ENCODE assay signal across 8 mouse cellular contexts in genomic region chr5:121009406-121009805, GRCm38 (mm10). TPM values are rescaled to one million over a fixed set of nuclear protein-coding genes. Genes with fewer than 3 reads are reported as not detected.
DNase-seq lines count a peak whose midpoint lies in the region.

No protein-coding gene starts in this region.

- intact Hi-C loops in gastrocnemius, postnatal 14 days (cut with DNase I; ENCODE audit: low total_unique reads) = no loop called here

- DNase-seq in CD4-positive helper T cell, adult 2 months (ENCODE audit: low read depth, low spot score) = peak; percentile 30
- DNase-seq in NIH3T3 (ENCODE audit: low read depth) = peak; percentile 50
- DNase-seq in cerebellum, postnatal 25 days = peak; percentile 85 to 86
- peak; percentile 49 for DNase-seq in gastrocnemius, postnatal 14 days
- peak; percentile 71 for DNase-seq in layer of hippocampus, adult 9-11 months
- peak; percentile 51 to 66 for DNase-seq in lung, postnatal 4 days
- peak; percentile 81 for DNase-seq in retina, embryonic 14.5 days (ENCODE audit: low spot score)
- DNase-seq in natural killer cell, adult 2 months (ENCODE audit: low spot score in 2 of 2) = no peak

RNA-seq across cellular contexts. Expression of gene Rph3a, which starts 0.5 kb away (rescaled TPM):
- under 1 TPM in 1 of 2 experiments, not detected in 1; 0.06 TPM for total RNA-seq in gastrocnemius, postnatal 14 days (2021)

Comparison
In these comparisons a context has a peak if more than half of its experiments do, and no peak if none do; other contexts are left out.
1. DNase-seq: peak in CD4-positive helper T cell, adult 2 months (single experiment), NIH3T3 (single experiment), cerebellum, postnatal 25 days (2 of 2), gastrocnemius, postnatal 14 days (single experiment), layer of hippocampus, adult 9-11 months (single experiment), lung, postnatal 4 days (2 of 2) and retina, embryonic 14.5 days (single experiment); none in natural killer cell, adult 2 months (0 of 2).